Mouse (Mus musculus) myocyte (in vitro differentiated cells): ENCODE measurements at regions not wholly inside any gene's neighbourhood (a gene's known extent, or its start where the extent isn't known, plus 50 kb on each side); places are given as distances from the start of the nearest gene placed in this dataset.

ENCODE experiments used
- H3K27me3 ChIP-seq: one replicate; pipeline ENCODE4 v1.6.1; 2011; ENCODE audit not compliant: control insufficient read depth, insufficient read depth, insufficient read length
- H3K36me3 ChIP-seq: one replicate; pipeline ENCODE4 v1.6.1; 2011; ENCODE audit not compliant: control insufficient read depth, insufficient read depth
- H3K4me2 ChIP-seq: one replicate; pipeline ENCODE4 v1.6.1; 2011; ENCODE audit warnings: low read depth, control low read depth
- H3K4me3 ChIP-seq: one replicate; pipeline ENCODE4 v1.5.1; 2011; ENCODE audit warnings: mild to moderate bottlenecking, control low read depth, moderate library complexity
- H3K79me2 ChIP-seq: one replicate; pipeline ENCODE4 v1.6.1; 2011; ENCODE audit not compliant: control insufficient read depth, insufficient read depth
- H3ac ChIP-seq: one replicate; pipeline ENCODE4 v1.6.1; 2011; ENCODE audit not compliant: control insufficient read depth, insufficient read length
- CEBPB ChIP-seq: IDR thresholded peaks from 2 replicates; pipeline ENCODE4 v1.6.1; 2011; ENCODE audit warnings: mild to moderate bottlenecking, moderate library complexity; ENCODE audit not compliant: poor library complexity, insufficient read depth, severe bottlenecking
- E2F4 ChIP-seq: IDR thresholded peaks from one replicate; pipeline ENCODE4 v1.6.1; 2011; ENCODE audit warnings: mild to moderate bottlenecking, control low read depth, moderate library complexity; ENCODE audit not compliant: insufficient read depth
- MAX ChIP-seq: IDR thresholded peaks from one replicate; pipeline ENCODE4 v1.6.1; 2011; ENCODE audit warnings: low read depth, mild to moderate bottlenecking, control low read depth
- MYOD1 ChIP-seq, 3 experiments: IDR thresholded peaks; one replicate each; pipeline ENCODE4 v1.6.1; 2011; ENCODE audit warnings: control low read depth in 2 of 3, low read depth in 2 of 3, mild to moderate bottlenecking in 2 of 3, moderate library complexity in 1 of 3; ENCODE audit not compliant: insufficient read length in 2 of 3, control insufficient read depth in 1 of 3
- MYOG ChIP-seq, 3 experiments: IDR thresholded peaks; one replicate each; pipeline ENCODE4 v1.6.1; 2011; ENCODE audit warnings: control low read depth in 2 of 3, low read depth in 2 of 3, mild to moderate bottlenecking in 2 of 3; ENCODE audit not compliant: insufficient read length in 2 of 3, control insufficient read depth in 1 of 3, insufficient read depth in 1 of 3
- POLR2A ChIP-seq: IDR thresholded peaks from one replicate; pipeline ENCODE4 v1.6.1; 2011; ENCODE audit warnings: low read depth, mild to moderate bottlenecking, control low read depth, moderate library complexity; ENCODE audit not compliant: insufficient read length
- POLR2AphosphoS2 ChIP-seq: IDR thresholded peaks from one replicate; pipeline ENCODE4 v1.6.1; 2011; ENCODE audit warnings: low read depth, control low read depth; ENCODE audit not compliant: insufficient read length
- REST ChIP-seq: IDR thresholded peaks from one replicate; pipeline ENCODE4 v1.6.1; 2011; ENCODE audit warnings: mild to moderate bottlenecking, control low read depth, moderate library complexity; ENCODE audit not compliant: insufficient read depth, insufficient read length
- SRF ChIP-seq: IDR thresholded peaks from one replicate; pipeline ENCODE4 v1.6.1; 2011; ENCODE audit warnings: low read depth; ENCODE audit not compliant: control insufficient read depth, insufficient read length
- TCF12 ChIP-seq: IDR thresholded peaks from one replicate; pipeline ENCODE4 v1.6.1; 2011; ENCODE audit warnings: mild to moderate bottlenecking, control low read depth; ENCODE audit not compliant: poor library complexity, insufficient read depth, severe bottlenecking
- TCF3 ChIP-seq: IDR thresholded peaks from one replicate; pipeline ENCODE4 v1.6.1; 2011; ENCODE audit warnings: low read depth, control low read depth; ENCODE audit not compliant: insufficient read length
- USF1 ChIP-seq: IDR thresholded peaks from one replicate; pipeline ENCODE4 v1.6.1; 2011; ENCODE audit warnings: low read depth, mild to moderate bottlenecking, control low read depth, moderate library complexity

GRCm38 (mm10) chr10:66913187-66913586, 182.7 kb upstream of the Jmjd1c start:
- no peaks in the 10 kb centered on the region for H3K36me3 ChIP-seq
- no peak for TF ChIP-seq CEBPB
- no peak for TF ChIP-seq POLR2AphosphoS2
- no peak for TF ChIP-seq REST
- TF ChIP-seq MAX: no peak
- TF ChIP-seq POLR2A: no peak
- no peak for TF ChIP-seq TCF3
- H3K27me3 ChIP-seq: no peaks in the 10 kb centered on the region
- no peak overlapping the region for H3ac ChIP-seq
- no peak overlapping the region for H3K4me3 ChIP-seq
- no peak overlapping the region for H3K4me2 ChIP-seq
- H3K79me2 ChIP-seq: no peaks in the 10 kb centered on the region

GRCm38 (mm10) chr10:66913627-66914026, 182.3 kb upstream of the Jmjd1c start:
- Histone ChIP-seq H3K4me2 (no peak overlapping the region), H3K4me3 (no peak overlapping the region), H3K36me3 (no peaks in the 10 kb centered on the region), H3ac (no peak overlapping the region), H3K27me3 (no peaks in the 10 kb centered on the region), H3K79me2 (no peaks in the 10 kb centered on the region)
- no peak for TF ChIP-seq E2F4
- no peak for TF ChIP-seq SRF
- no peak for TF ChIP-seq USF1

GRCm38 (mm10) chr10:66914288-66914975, 181.5 kb upstream of the Jmjd1c start:
- no peak overlapping the region for H3ac ChIP-seq
- no peaks in the 10 kb centered on the region for H3K79me2 ChIP-seq
- H3K4me2 ChIP-seq: no peak overlapping the region
- no peaks in the 10 kb centered on the region for H3K27me3 ChIP-seq
- H3K4me3 ChIP-seq: no peak overlapping the region
- no peaks in the 10 kb centered on the region for H3K36me3 ChIP-seq
- TF ChIP-seq TCF12 (no peak), E2F4 (no peak), MAX (no peak), POLR2AphosphoS2 (no peak), MYOD1 (IDR thresholded peaks at IDR 0.05; ENCODE audit: control insufficient read depth in 1 of 3, insufficient read length in 2 of 3, low read depth in 2 of 3) (no peak), REST (no peak), MYOG (IDR thresholded peaks at IDR 0.05; ENCODE audit: control insufficient read depth in 1 of 3, insufficient read depth in 1 of 3, insufficient read length in 2 of 3, low read depth in 2 of 3) (no peak), POLR2A (no peak), SRF (no peak), TCF3 (no peak), USF1 (no peak), CEBPB (no peak)

- Histone ChIP-seq H3K36me3 (no peaks in the 10 kb centered on the region), H3ac (no peak overlapping the region), H3K4me2 (no peak overlapping the region), H3K79me2 (no peaks in the 10 kb centered on the region), H3K27me3 (no peaks in the 10 kb centered on the region), H3K4me3 (no peak overlapping the region)
- TF ChIP-seq SRF (no peak), POLR2A (no peak), REST (no peak), CEBPB (no peak), MAX (no peak), USF1 (no peak), POLR2AphosphoS2 (no peak), TCF3 (no peak), MYOD1 (IDR thresholded peaks at IDR 0.05; ENCODE audit: control insufficient read depth in 1 of 3, insufficient read length in 2 of 3, low read depth in 2 of 3) (no peak), MYOG (IDR thresholded peaks at IDR 0.05; ENCODE audit: control insufficient read depth in 1 of 3, insufficient read depth in 1 of 3, insufficient read length in 2 of 3, low read depth in 2 of 3) (no peak), TCF12 (no peak), E2F4 (no peak)
Observed at GRCm38 (mm10) chr10:66915801-66916200, 180.1 kb upstream of the Jmjd1c start.

GRCm38 (mm10) chr10:66917725-66918124, 178.2 kb upstream of the Jmjd1c start:
- Histone ChIP-seq H3K27me3 (no peaks in the 10 kb centered on the region), H3K4me3 (no peak overlapping the region), H3K79me2 (no peaks in the 10 kb centered on the region), H3K4me2 (no peak overlapping the region), H3K36me3 (no peaks in the 10 kb centered on the region), H3ac (no peak overlapping the region)
- no peak for TF ChIP-seq TCF3
